Mouse (Mus musculus) embryonic facial prominence, embryonic 12.5 days (tissue): Measurements from ENCODE around the gene Gclc. TPM values are rescaled to one million over a fixed set of nuclear protein-coding genes. Genes with fewer than 3 reads are reported as not detected.
A peak's percentile ranks its signal among the peaks of the same experiment; 100 is the strongest.

ENCODE experiments used
- ATAC-seq: fragments of 200-750 bp; cut with Nextera tagmentation; 2 replicates; pipeline ENCODE4 v1.8.0; 2017; ENCODE audit not compliant: insufficient number of reproducible peaks, insufficient read depth, low FRiP score, low TSS enrichment
- H3K27ac ChIP-seq: fragments of 300-500 bp; sonication (generic); 2 replicates; pipeline ENCODE4 v1.5.1; 2016; ENCODE audit warnings: mild to moderate bottlenecking
- H3K27me3 ChIP-seq: fragments of 300-500 bp; sonication (generic); 2 replicates; pipeline ENCODE4 v1.6.1; 2016; ENCODE audit warnings: mild to moderate bottlenecking, moderate library complexity
- H3K36me3 ChIP-seq: fragments of 300-500 bp; sonication (generic); 2 replicates; pipeline ENCODE4 v1.6.1; 2016; ENCODE audit warnings: mild to moderate bottlenecking
- H3K4me1 ChIP-seq: fragments of 300-500 bp; sonication (generic); 2 replicates; pipeline ENCODE4 v1.6.1; 2016
- H3K4me2 ChIP-seq: fragments of 300-500 bp; sonication (generic); replicated peaks from 2 replicates; pipeline ENCODE4 v1.6.1; 2016; ENCODE audit warnings: mild to moderate bottlenecking, moderate library complexity
- H3K4me3 ChIP-seq: fragments of 300-500 bp; sonication (generic); 2 replicates; pipeline ENCODE4 v1.5.1; 2016; ENCODE audit warnings: mild to moderate bottlenecking
- H3K9ac ChIP-seq: fragments of 300-500 bp; sonication (generic); 2 replicates; pipeline ENCODE4 v1.6.1; 2016; ENCODE audit warnings: mild to moderate bottlenecking, moderate library complexity
- H3K9me3 ChIP-seq: fragments of 300-500 bp; sonication (generic); 2 replicates; pipeline ENCODE4 v1.6.1; 2016; ENCODE audit warnings: mild to moderate bottlenecking, moderate library complexity
- WGBS: fragments of 180-500 bp; shearing (Covaris S2); methylation state at CpG from one replicate; pipeline ENCODE4 v1.1.7; 2016; 5-methylcytosine and 5-hydroxymethylcytosine counted together
- polyA plus RNA-seq: library from polyadenylated mRNA; unstranded; fragments of >200 nt; fragmentation: Nextera tagmentation; extraction: Ambion mirVana; gene quantifications from 2 replicates; pipeline ENCODE4 v1.2.1, GENCODE M21; 2016

The Gclc gene
- polyA plus RNA-seq, 1 experiment from 2014 or later: 18.3 TPM

DNA sequence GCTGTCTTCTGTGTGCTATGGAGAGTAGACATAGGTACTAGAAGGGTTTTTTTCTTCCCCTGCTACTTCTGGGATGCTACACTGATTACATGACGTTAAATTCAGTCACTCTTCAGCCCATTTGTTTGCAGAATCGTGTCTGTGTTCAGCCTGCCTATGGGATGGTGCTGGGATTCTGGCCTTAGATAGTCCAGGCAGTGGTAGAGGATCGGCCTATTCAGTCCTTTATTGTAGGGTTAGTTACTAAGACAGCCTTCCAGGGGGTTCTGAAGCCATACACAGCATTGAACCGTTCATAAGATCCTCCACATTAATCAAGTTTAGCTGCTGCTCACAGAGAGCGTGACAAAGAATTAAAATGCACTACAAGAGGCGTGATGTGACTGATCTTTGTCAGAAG is 16.6 kb downstream of the Gclc start:
- Histone ChIP-seq H3K36me3 (peaks cover 6% of the 10 kb centered on the region; the same call in 1 of the 2 replicates), H3K27ac (no peak overlapping the region), H3K27me3 (no peaks in the 10 kb centered on the region), H3K4me1 (no peaks in the 10 kb centered on the region), H3K9me3 (no peaks in the 10 kb centered on the region), H3K4me2 (no peak overlapping the region), H3K9ac (no peak overlapping the region), H3K4me3 (no peak overlapping the region)
- WGBS: 81% methylated on average over 6 of the region's 6 CpGs
- no peak for ATAC-seq

DNA sequence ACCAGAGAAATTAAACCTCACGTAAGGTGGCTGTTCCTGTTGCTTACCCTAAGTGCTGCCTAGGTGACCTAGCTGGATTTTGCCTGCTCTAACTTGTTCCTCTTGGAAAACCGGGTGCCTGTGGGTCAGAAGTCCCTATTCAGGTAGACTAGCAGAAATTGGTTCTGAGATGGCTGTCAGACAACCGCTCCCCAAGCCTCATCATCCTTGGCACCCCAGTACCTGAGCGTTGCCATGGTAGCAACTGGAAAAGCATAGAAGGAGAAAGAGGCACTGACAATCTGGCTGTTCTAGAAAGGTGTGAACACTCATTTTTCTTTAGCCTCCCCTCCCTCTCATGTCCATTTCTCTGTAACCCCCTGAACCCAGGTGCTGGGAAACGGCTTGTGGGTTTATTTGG is 17.0 kb downstream of the Gclc start:
- H3K4me3 ChIP-seq: no peak overlapping the region
- no peaks in the 10 kb centered on the region for H3K4me1 ChIP-seq
- H3K27ac ChIP-seq: no peak overlapping the region
- no peak overlapping the region for H3K9ac ChIP-seq
- no peak overlapping the region for H3K4me2 ChIP-seq
- H3K36me3 ChIP-seq: peaks cover 9% of the 10 kb centered on the region
- WGBS: 81% methylated on average over 5 of the region's 5 CpGs
- no peaks in the 10 kb centered on the region for H3K9me3 ChIP-seq
- H3K27me3 ChIP-seq: no peaks in the 10 kb centered on the region
- ATAC-seq: no peak

DNA sequence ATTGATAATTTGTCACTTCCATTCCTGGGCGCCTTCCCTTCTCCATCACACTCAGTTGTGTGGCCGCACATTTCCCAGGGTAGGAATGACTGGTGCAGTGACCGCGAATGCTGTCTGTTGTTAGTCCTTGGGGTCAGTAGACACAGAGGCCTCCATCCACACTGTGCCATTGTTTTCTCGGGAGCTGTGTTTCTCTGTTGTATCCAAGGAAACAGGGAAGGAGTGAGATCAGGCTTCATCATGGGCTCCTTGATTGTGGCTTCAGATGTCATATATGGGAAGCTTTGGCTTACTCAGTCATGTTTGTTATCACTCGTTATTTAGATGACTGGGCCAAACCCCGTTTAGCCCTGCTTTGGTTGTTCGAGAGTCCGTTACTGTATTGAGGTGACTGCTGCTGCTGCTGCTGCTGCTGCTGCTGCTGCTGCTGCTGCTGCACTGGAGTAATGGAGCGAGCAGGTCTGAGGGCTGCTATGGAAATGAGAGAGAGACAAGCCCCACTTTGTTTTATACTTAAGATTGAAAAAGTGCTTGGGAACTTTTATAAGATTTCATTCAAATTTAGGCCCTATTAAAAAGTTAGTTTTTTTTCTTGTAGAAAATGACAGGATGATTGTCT is 17.5 kb downstream of the Gclc start:
- Histone ChIP-seq H3K27ac (no peak overlapping the region), H3K27me3 (no peaks in the 10 kb centered on the region), H3K9me3 (no peaks in the 10 kb centered on the region), H3K4me3 (no peak overlapping the region), H3K9ac (no peak overlapping the region), H3K4me1 (no peaks in the 10 kb centered on the region), H3K4me2 (no peak overlapping the region), H3K36me3 (peaks cover 9% of the 10 kb centered on the region)
- ATAC-seq: no peak
- WGBS: 66% methylated on average over 10 of the region's 10 CpGs

DNA sequence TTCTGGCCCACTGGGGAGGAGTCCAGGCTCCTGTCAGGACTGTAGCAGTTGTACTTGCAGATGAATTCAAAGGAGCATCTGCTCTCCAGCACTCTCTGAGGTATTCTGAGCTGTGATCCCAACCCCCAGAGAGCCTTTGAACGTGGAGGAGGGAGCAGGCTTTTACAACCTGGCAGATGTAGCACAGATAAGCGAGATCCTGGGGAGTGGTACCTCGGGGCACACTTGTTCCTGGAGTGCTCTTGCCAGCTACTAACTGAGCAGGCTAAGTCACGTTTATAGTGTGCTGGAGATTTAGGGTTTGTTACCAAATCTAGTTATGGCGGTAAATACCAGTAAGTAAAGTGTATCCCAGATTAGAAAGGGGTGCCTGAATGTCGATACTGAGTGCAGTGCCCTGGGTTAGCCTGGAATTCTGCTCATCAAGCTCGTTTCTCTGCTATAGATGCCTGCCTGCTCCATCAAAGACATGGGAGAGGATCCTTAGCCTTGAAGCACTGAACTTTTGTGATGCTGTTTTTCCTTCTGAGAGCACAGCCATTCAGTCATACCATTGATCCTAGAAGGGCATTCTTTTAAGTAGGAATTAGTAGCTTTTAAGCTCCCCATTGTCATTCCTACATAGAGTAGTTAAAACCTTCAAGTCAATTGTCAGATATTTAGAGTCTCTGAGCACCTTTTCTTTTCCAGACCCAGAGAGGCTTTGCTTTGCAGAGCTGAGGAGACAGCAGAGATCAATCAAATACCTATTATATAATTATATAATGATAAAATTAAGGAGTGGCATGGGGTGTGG is 22.6 kb downstream of the Gclc start:
- WGBS: 66% methylated on average over 7 of the region's 7 CpGs

DNA sequence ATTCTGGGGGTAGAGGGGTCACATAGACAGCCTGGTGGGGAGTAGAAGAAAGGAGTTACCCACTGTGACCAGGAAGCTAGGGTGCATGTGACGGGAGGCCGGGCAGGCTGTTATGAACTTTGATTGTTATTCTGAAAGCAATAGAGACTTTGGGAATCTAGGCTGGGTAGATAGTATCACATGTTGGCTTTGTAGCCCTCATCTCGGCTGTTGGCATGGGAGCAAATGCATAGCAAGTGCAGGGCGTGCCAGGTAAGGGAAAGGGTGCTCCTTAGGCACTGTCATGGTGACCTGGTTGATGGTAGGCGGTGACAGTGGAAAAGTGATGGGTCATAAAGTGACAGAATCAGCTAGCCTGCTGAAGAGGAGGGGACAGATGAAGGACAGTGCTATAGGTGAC is 23.3 kb downstream of the Gclc start:
- H3K9ac ChIP-seq: no peak overlapping the region
- no peak overlapping the region for H3K27ac ChIP-seq
- no peaks in the 10 kb centered on the region for H3K9me3 ChIP-seq
- no peak overlapping the region for H3K4me2 ChIP-seq
- H3K36me3 ChIP-seq: peaks cover 27% of the 10 kb centered on the region
- no peaks in the 10 kb centered on the region for H3K27me3 ChIP-seq
- no peak for ATAC-seq
- 89% methylated on average over 5 of the region's 5 CpGs for WGBS
- no peak overlapping the region for H3K4me3 ChIP-seq
- H3K4me1 ChIP-seq: no peaks in the 10 kb centered on the region

More for the DNA sequence above, 22.6 kb downstream of the Gclc start:
- no peaks in the 10 kb centered on the region for H3K4me1 ChIP-seq
- H3K36me3 ChIP-seq: peaks cover 27% of the 10 kb centered on the region
- no peak overlapping the region for H3K27ac ChIP-seq
- no peaks in the 10 kb centered on the region for H3K9me3 ChIP-seq
- no peak overlapping the region for H3K9ac ChIP-seq
- no peak overlapping the region for H3K4me3 ChIP-seq
- ATAC-seq: no peak
- H3K27me3 ChIP-seq: no peaks in the 10 kb centered on the region
- no peak overlapping the region for H3K4me2 ChIP-seq

DNA sequence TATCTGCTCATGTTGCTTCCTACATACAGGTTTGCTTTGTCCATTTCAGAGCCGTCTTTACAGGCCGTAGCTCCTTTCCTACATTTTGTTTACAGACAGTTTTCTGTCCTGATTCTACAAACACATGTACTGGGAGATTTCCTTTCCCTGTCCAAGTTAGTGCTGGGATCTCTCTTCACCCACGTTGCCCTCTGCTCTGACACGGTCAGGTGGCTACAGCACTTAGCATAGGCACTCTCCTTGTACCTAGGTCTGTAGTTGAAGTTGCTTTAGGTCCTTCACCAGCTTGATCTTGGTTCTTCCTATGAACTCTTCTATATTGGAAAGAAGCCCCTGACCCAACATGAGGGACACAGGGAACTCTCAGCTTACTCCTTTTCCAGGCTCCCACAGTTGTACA is 25.4 kb downstream of the Gclc start:
- 91% methylated on average over 4 of the region's 4 CpGs for WGBS
- ATAC-seq: no peak
- no peak overlapping the region for H3K4me3 ChIP-seq
- no peaks in the 10 kb centered on the region for H3K9me3 ChIP-seq
- no peak overlapping the region for H3K9ac ChIP-seq
- H3K27ac ChIP-seq: no peak overlapping the region
- H3K4me2 ChIP-seq: no peak overlapping the region
- H3K27me3 ChIP-seq: no peaks in the 10 kb centered on the region
- H3K36me3 ChIP-seq: peaks cover 27% of the 10 kb centered on the region
- no peaks in the 10 kb centered on the region for H3K4me1 ChIP-seq

DNA sequence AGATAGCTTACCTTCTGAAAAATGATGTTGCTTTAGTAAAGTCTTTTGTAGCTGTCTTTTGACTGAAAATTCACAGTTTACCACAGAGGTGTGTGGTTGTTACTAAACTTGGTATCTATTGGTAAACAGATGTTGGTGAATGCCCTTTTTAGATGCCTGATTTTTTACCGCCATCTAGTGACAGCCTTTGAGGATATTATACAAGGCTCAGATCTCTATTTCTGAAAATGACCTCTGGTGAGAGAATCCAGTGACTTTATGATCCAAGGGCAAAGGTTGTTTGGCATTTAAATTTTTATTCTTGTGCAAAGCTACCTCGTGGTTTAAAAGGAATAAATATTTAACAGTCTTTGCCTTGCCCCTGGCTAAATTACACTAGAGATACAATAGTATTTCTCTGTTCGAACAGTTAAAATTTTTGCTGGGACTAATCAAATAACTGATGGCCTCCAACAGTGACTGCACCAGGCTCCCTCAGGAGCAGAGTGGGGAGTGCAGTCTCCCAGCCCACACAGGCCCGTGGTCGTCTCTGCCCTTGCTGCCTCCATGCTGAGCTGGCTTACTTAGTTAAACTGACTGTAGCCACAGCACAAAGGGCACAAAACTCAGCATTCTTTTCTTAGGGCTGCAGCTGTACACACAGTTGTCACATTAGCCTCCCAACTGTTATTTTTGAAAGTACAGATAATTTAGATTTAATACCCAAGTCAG is 27.3 kb downstream of the Gclc start:
- Histone ChIP-seq H3K9ac (no peak overlapping the region), H3K36me3 (peaks cover 28% of the 10 kb centered on the region), H3K4me2 (no peak overlapping the region), H3K4me3 (no peak overlapping the region), H3K27me3 (no peaks in the 10 kb centered on the region), H3K9me3 (no peaks in the 10 kb centered on the region), H3K27ac (no peak overlapping the region), H3K4me1 (no peaks in the 10 kb centered on the region)
- ATAC-seq: peak; percentile 22; the same call in 1 of the 2 replicates
- 60% methylated on average over 5 of the region's 5 CpGs for WGBS

DNA sequence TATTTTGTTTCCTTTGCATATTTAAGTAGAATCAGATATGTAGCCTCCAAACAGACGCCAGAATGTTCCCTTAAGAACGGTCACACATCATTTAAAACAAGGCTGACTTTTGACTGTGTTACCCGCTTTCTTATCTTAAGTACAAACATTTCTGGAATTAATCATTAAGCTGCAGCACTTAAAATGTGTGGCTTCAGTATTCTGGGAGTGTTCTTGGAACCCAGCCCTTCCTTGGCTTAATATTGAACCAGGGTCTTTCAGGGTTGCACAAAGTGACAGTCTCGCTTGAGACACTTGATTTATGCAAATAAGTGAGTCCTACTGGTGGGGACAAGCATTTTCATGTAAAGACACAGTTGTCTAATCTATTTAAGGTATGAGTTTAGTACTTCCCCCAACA is 27.9 kb downstream of the Gclc start:
- H3K4me3 ChIP-seq: no peak overlapping the region
- no peak for ATAC-seq
- H3K9ac ChIP-seq: no peak overlapping the region
- no peaks in the 10 kb centered on the region for H3K9me3 ChIP-seq
- no peaks in the 10 kb centered on the region for H3K27me3 ChIP-seq
- no peak overlapping the region for H3K4me2 ChIP-seq
- WGBS: 67% methylated on average over 4 of the region's 4 CpGs
- H3K4me1 ChIP-seq: no peaks in the 10 kb centered on the region
- H3K27ac ChIP-seq: no peak overlapping the region
- peaks cover 33% of the 10 kb centered on the region for H3K36me3 ChIP-seq

DNA sequence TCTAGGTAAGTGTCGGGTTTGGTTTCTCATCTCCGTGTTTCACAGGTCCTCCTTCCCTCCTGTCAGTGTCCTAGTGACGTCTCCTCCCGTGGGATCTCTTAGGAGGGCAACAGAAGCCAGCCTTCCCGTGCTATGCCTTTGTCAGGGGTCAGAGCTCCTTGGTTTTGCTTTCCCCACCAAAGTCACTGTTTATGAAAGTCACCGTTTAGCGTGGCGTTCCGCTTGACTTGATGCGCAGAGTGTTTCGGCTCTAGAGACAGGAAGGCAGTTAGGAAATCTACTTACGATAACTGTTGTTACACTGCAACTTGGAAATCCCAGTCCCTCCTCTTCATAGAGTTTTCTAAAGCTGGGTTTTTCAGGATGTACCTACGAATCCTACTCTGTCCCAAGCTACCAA is 28.7 kb downstream of the Gclc start:
- Histone ChIP-seq H3K36me3 (peaks cover 36% of the 10 kb centered on the region), H3K4me2 (no peak overlapping the region), H3K9ac (no peak overlapping the region), H3K27ac (no peak overlapping the region), H3K4me3 (no peak overlapping the region), H3K4me1 (no peaks in the 10 kb centered on the region), H3K9me3 (no peaks in the 10 kb centered on the region), H3K27me3 (no peaks in the 10 kb centered on the region)
- 79% methylated on average over 13 of the region's 13 CpGs for WGBS
- no peak for ATAC-seq

DNA sequence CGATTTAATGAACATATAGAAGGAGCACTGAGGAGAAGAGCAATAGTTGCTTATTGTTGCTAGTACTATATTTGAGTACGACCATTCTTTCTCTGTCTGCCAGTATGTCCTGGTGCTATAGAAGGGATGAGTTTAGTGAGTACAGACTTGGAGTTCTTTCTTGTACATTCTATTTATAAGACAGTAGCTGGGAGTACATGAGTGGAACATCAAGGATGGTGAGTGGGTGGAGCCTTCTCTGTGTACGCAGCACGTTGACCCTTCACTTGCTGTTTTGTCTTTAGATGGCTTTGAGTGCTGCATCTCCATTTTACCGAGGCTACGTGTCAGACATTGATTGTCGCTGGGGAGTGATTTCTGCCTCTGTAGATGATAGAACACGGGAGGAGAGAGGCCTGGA is 31.1 kb downstream of the Gclc start:
- Histone ChIP-seq H3K36me3 (peaks cover 31% of the 10 kb centered on the region), H3K4me1 (no peaks in the 10 kb centered on the region), H3K27ac (no peak overlapping the region), H3K9ac (no peak overlapping the region), H3K27me3 (no peaks in the 10 kb centered on the region), H3K4me3 (no peak overlapping the region), H3K4me2 (no peak overlapping the region), H3K9me3 (no peaks in the 10 kb centered on the region)
- no peak for ATAC-seq
- WGBS: 92% methylated on average over 8 of the region's 8 CpGs

DNA sequence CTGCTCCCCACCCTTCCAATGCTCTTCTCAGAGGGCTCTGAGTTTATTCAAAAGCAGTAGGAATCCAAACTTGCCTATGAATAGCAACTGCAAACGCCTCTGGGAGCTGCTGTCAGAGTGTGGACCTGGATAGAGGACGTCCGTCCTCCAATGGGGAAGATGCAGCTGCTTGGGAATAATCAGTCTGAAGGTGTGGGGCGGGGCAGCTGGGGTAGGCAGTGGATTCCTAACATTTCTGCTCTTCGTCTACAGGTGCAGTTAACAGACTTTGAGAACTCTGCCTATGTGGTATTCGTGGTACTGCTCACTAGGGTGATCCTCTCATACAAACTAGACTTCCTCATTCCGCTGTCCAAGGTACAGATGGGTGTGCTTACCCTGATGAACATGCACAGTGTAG is 33.6 kb downstream of the Gclc start:
- 92% methylated on average over 7 of the region's 7 CpGs for WGBS
- Histone ChIP-seq H3K27me3 (no peaks in the 10 kb centered on the region), H3K4me2 (no peak overlapping the region), H3K27ac (no peak overlapping the region), H3K9me3 (no peaks in the 10 kb centered on the region), H3K36me3 (peaks cover 49% of the 10 kb centered on the region), H3K9ac (no peak overlapping the region), H3K4me1 (no peaks in the 10 kb centered on the region), H3K4me3 (no peak overlapping the region)
- ATAC-seq: no peak
